Mouse (Mus musculus): Measurements from ENCODE around the gene Rap1gap2. TPM values are rescaled to one million over a fixed set of nuclear protein-coding genes. Genes with fewer than 3 reads are reported as not detected.
A peak's percentile ranks its signal among the peaks of the same experiment; 100 is the strongest.

Gene Rap1gap2
- polyA plus RNA-seq, 1 experiment from 2014 or later, result 6.6 TPM

- H3K27ac ChIP-seq (ENCODE audit: low read depth, low read length), result no peak overlapping the region
- H3K4me2 ChIP-seq, result no peak overlapping the region
- no peak for ATAC-seq (replicated peaks; ENCODE audit: insufficient number of reproducible peaks, low FRiP score, low TSS enrichment)
- H3K36me3 ChIP-seq (ENCODE audit: control insufficient read depth, insufficient read depth, low read length), result no peaks in the 10 kb centered on the region
- no peaks in the 10 kb centered on the region for H3K9me3 ChIP-seq (replicated peaks; ENCODE audit: control insufficient read depth, low read length)
- no peak overlapping the region for H3K4me3 ChIP-seq (ENCODE audit: low read depth, low read length)
- H3K9ac ChIP-seq (ENCODE audit: low read depth, low read length), result no peak overlapping the region
- H3K27me3 ChIP-seq (ENCODE audit: control insufficient read depth, insufficient read depth, low read length), result no peaks in the 10 kb centered on the region
- peaks cover 41% of the 10 kb centered on the region for H3K4me1 ChIP-seq (ENCODE audit: control insufficient read depth, insufficient read depth, low read length)
- 56% methylated on average over 3 of the region's 3 CpGs for WGBS (ENCODE audit: insufficient replicate concordance)
These were observed 198.8 kb downstream of the Rap1gap2 start for GRCm38 (mm10) chr11:74411943-74412342.

- Histone ChIP-seq H3K27ac (ENCODE audit: low read depth, low read length) (peak overlapping the region; percentile 68), H3K4me1 (ENCODE audit: control insufficient read depth, insufficient read depth, low read length) (peaks cover 35% of the 10 kb centered on the region)
- 41% methylated on average over 4 of the region's 4 CpGs for WGBS (ENCODE audit: insufficient replicate concordance)
These were observed 200.9 kb downstream of the Rap1gap2 start for GRCm38 (mm10) chr11:74409757-74410174.

DNA sequence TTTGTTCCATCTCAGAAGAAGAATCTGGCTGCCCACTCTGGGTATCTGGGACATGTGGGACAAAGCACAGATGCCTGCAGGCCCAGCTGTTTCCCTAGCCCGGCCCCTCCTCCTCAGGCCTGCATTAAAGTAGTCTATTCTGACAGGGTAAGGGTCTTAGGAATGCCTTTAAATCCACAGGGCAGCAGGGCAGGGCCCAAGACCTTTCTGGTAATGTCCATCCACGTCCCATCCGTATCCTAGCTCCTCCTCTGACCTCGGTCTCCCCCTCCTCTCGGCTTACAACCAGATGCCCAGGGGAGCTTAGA is 201.3 kb downstream of the Rap1gap2 start:
- 54% methylated on average over 5 of the region's 5 CpGs for WGBS (ENCODE audit: insufficient replicate concordance)
- Histone ChIP-seq H3K9me3 (replicated peaks; ENCODE audit: control insufficient read depth, low read length) (no peaks in the 10 kb centered on the region), H3K4me3 (ENCODE audit: low read depth, low read length) (no peak overlapping the region), H3K4me2 (no peak overlapping the region), H3K27ac (ENCODE audit: low read depth, low read length) (peak overlapping the region; percentile 68), H3K9ac (ENCODE audit: low read depth, low read length) (no peak overlapping the region), H3K4me1 (ENCODE audit: control insufficient read depth, insufficient read depth, low read length) (peaks cover 34% of the 10 kb centered on the region), H3K36me3 (ENCODE audit: control insufficient read depth, insufficient read depth, low read length) (no peaks in the 10 kb centered on the region), H3K27me3 (ENCODE audit: control insufficient read depth, insufficient read depth, low read length) (no peaks in the 10 kb centered on the region)
- ATAC-seq (replicated peaks; ENCODE audit: insufficient number of reproducible peaks, low FRiP score, low TSS enrichment), result 0 out of 2 replicates have a peak, but pooled peaks have one; percentile 25

More at GRCm38 (mm10) chr11:74409757-74410174, 200.9 kb downstream of the Rap1gap2 start:
- no peak; the same call in 1 of the 2 replicates for ATAC-seq (replicated peaks; ENCODE audit: insufficient number of reproducible peaks, low FRiP score, low TSS enrichment)
- Histone ChIP-seq H3K9ac (ENCODE audit: low read depth, low read length) (no peak overlapping the region), H3K36me3 (ENCODE audit: control insufficient read depth, insufficient read depth, low read length) (no peaks in the 10 kb centered on the region), H3K27me3 (ENCODE audit: control insufficient read depth, insufficient read depth, low read length) (no peaks in the 10 kb centered on the region), H3K4me3 (ENCODE audit: low read depth, low read length) (no peak overlapping the region), H3K4me2 (no peak overlapping the region), H3K9me3 (replicated peaks; ENCODE audit: control insufficient read depth, low read length) (no peaks in the 10 kb centered on the region)

- WGBS (ENCODE audit: insufficient replicate concordance), result 47% methylated on average over 4 of the region's 4 CpGs
- peaks cover 28% of the 10 kb centered on the region for H3K4me1 ChIP-seq (ENCODE audit: control insufficient read depth, insufficient read depth, low read length)
- no peaks in the 10 kb centered on the region for H3K36me3 ChIP-seq (ENCODE audit: control insufficient read depth, insufficient read depth, low read length)
- H3K4me3 ChIP-seq (ENCODE audit: low read depth, low read length), result no peak overlapping the region
- no peak overlapping the region for H3K9ac ChIP-seq (ENCODE audit: low read depth, low read length)
- no peaks in the 10 kb centered on the region for H3K9me3 ChIP-seq (replicated peaks; ENCODE audit: control insufficient read depth, low read length)
- no peak overlapping the region for H3K4me2 ChIP-seq
- no peaks in the 10 kb centered on the region for H3K27me3 ChIP-seq (ENCODE audit: control insufficient read depth, insufficient read depth, low read length)
- peak; percentile 82; the same call in 1 of the 2 replicates for ATAC-seq (replicated peaks; ENCODE audit: insufficient number of reproducible peaks, low FRiP score, low TSS enrichment)
- peak overlapping the region; percentile 68 for H3K27ac ChIP-seq (ENCODE audit: low read depth, low read length)
These were observed 201.9 kb downstream of the Rap1gap2 start for GRCm38 (mm10) chr11:74408587-74409446.

- H3K4me2 ChIP-seq, result no peak overlapping the region
- ATAC-seq (replicated peaks; ENCODE audit: insufficient number of reproducible peaks, low FRiP score, low TSS enrichment), result no peak
- no peaks in the 10 kb centered on the region for H3K27me3 ChIP-seq (ENCODE audit: control insufficient read depth, insufficient read depth, low read length)
- H3K4me3 ChIP-seq (ENCODE audit: low read depth, low read length), result no peak overlapping the region
- 68% methylated on average over 7 of the region's 7 CpGs for WGBS (ENCODE audit: insufficient replicate concordance)
- H3K27ac ChIP-seq (ENCODE audit: low read depth, low read length), result no peak overlapping the region
- peaks cover 19% of the 10 kb centered on the region for H3K4me1 ChIP-seq (ENCODE audit: control insufficient read depth, insufficient read depth, low read length)
- H3K9ac ChIP-seq (ENCODE audit: low read depth, low read length), result no peak overlapping the region
- H3K36me3 ChIP-seq (ENCODE audit: control insufficient read depth, insufficient read depth, low read length), result no peaks in the 10 kb centered on the region
- no peaks in the 10 kb centered on the region for H3K9me3 ChIP-seq (replicated peaks; ENCODE audit: control insufficient read depth, low read length)
These were observed 205.5 kb downstream of the Rap1gap2 start for GRCm38 (mm10) chr11:74405201-74405600.

DNA sequence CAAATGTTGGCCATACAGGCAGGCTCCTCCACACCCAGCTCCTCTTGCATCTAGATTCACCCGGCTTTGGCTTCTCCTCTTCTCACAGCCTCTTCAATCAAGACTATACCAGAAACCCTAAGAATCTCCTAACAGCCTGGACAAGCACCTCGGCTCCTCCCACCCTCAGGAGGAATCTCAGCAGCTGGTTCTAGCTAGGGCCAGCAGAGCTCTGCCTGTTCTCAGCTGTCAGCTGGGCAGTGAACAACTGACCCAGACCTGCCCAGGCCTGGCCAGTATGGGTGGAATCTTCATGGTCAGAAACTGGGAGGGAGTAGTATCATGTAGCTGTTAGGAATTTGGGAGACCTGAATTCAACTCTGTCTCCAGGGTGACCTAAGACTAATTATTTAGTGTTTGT is 206.5 kb downstream of the Rap1gap2 start:
- Histone ChIP-seq H3K4me1 (ENCODE audit: control insufficient read depth, insufficient read depth, low read length) (peaks cover 9% of the 10 kb centered on the region), H3K4me3 (ENCODE audit: low read depth, low read length) (no peak overlapping the region), H3K36me3 (ENCODE audit: control insufficient read depth, insufficient read depth, low read length) (no peaks in the 10 kb centered on the region), H3K4me2 (no peak overlapping the region), H3K9ac (ENCODE audit: low read depth, low read length) (0 out of 2 replicates have a peak overlapping the region, but pooled peaks have one; percentile 8), H3K9me3 (replicated peaks; ENCODE audit: control insufficient read depth, low read length) (no peaks in the 10 kb centered on the region), H3K27me3 (ENCODE audit: control insufficient read depth, insufficient read depth, low read length) (no peaks in the 10 kb centered on the region), H3K27ac (ENCODE audit: low read depth, low read length) (no peak overlapping the region)
- no peak for ATAC-seq (replicated peaks; ENCODE audit: insufficient number of reproducible peaks, low FRiP score, low TSS enrichment)
- WGBS (ENCODE audit: insufficient replicate concordance), result 36% methylated on average over 2 of the region's 2 CpGs

DNA sequence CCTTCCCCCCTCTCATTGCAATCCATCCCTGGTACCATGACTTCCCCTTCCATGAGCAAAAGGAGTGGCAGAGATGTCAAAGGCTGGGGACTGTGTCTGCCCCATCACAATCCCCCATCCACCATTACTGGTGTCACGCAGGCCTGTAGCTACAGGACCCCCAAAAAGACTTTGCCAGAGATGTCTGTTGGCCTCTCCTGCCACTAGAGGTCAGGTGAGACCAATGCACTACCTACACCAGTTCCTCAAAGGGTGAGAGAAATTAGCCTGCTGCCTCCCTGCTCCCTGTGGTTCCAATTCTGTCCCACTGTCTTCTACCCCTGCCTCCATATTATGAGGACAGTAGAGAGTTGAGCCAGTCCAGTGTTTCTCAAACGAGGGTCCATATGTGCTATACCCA is 208.6 kb downstream of the Rap1gap2 start:
- Histone ChIP-seq H3K4me1 (ENCODE audit: control insufficient read depth, insufficient read depth, low read length) (no peaks in the 10 kb centered on the region), H3K27me3 (ENCODE audit: control insufficient read depth, insufficient read depth, low read length) (no peaks in the 10 kb centered on the region), H3K36me3 (ENCODE audit: control insufficient read depth, insufficient read depth, low read length) (no peaks in the 10 kb centered on the region), H3K4me3 (ENCODE audit: low read depth, low read length) (no peak overlapping the region), H3K9me3 (replicated peaks; ENCODE audit: control insufficient read depth, low read length) (no peaks in the 10 kb centered on the region), H3K4me2 (no peak overlapping the region), H3K27ac (ENCODE audit: low read depth, low read length) (no peak overlapping the region), H3K9ac (ENCODE audit: low read depth, low read length) (no peak overlapping the region)
- WGBS (ENCODE audit: insufficient replicate concordance), result 40% methylated on average over 2 of the region's 2 CpGs
- 0 out of 2 replicates have a peak, but pooled peaks have one; percentile 44 for ATAC-seq (replicated peaks; ENCODE audit: insufficient number of reproducible peaks, low FRiP score, low TSS enrichment)

GRCm38 (mm10) chr11:74395583-74395982 is 215.1 kb downstream of the Rap1gap2 start:
- Histone ChIP-seq H3K4me2 (no peak overlapping the region), H3K36me3 (ENCODE audit: control insufficient read depth, insufficient read depth, low read length) (no peaks in the 10 kb centered on the region), H3K9ac (ENCODE audit: low read depth, low read length) (no peak overlapping the region), H3K4me1 (ENCODE audit: control insufficient read depth, insufficient read depth, low read length) (peaks cover 10% of the 10 kb centered on the region; the same call in 1 of the 2 replicates), H3K9me3 (replicated peaks; ENCODE audit: control insufficient read depth, low read length) (no peaks in the 10 kb centered on the region), H3K4me3 (ENCODE audit: low read depth, low read length) (no peak overlapping the region), H3K27me3 (ENCODE audit: control insufficient read depth, insufficient read depth, low read length) (no peaks in the 10 kb centered on the region), H3K27ac (ENCODE audit: low read depth, low read length) (no peak overlapping the region)
- no peak for ATAC-seq (replicated peaks; ENCODE audit: insufficient number of reproducible peaks, low FRiP score, low TSS enrichment)
- WGBS (ENCODE audit: insufficient replicate concordance), result 71% methylated on average over 18 of the region's 18 CpGs

Data from heart, embryonic 11.5 days (tissue).